Mouse (Mus musculus) cortical plate, adult 2 months (tissue): Measurements from ENCODE around the gene Gm7271. TPM values are rescaled to one million over a fixed set of nuclear protein-coding genes. Genes with fewer than 3 reads are reported as not detected.

Experiments used
- H3K27ac ChIP-seq: fragments of 200-500 bp; 2 replicates; pipeline ENCODE4 v1.5.1; 2012; ENCODE audit warnings: low read length, control low read depth, inconsistent platforms; ENCODE audit not compliant: insufficient read depth
- H3K4me1 ChIP-seq: fragments of 200-500 bp; 2 replicates; pipeline ENCODE4 v1.6.1; 2011; ENCODE audit warnings: low read length; ENCODE audit not compliant: control insufficient read depth, insufficient read depth
- H3K4me3 ChIP-seq: fragments of 200-500 bp; 2 replicates; pipeline ENCODE4 v1.5.1; 2011; ENCODE audit warnings: mild to moderate bottlenecking, low read length, control low read depth; ENCODE audit not compliant: insufficient read depth
- CTCF ChIP-seq: fragments of 200-500 bp; IDR thresholded peaks from 2 replicates; pipeline ENCODE4 v1.5.1; 2011; ENCODE audit warnings: mild to moderate bottlenecking, control low read depth, low read length; ENCODE audit not compliant: insufficient read depth; ENCODE audit errors: extremely low read depth
- POLR2A ChIP-seq: fragments of 200-500 bp; IDR thresholded peaks from 2 replicates; pipeline ENCODE4 v1.6.1; 2011; ENCODE audit warnings: mild to moderate bottlenecking, low read length, control low read depth; ENCODE audit not compliant: insufficient read depth; ENCODE audit errors: extremely low read depth
- polyA plus RNA-seq: library from polyadenylated mRNA; depleted of rRNA; stranded (reverse); fragments of >200 nt; gene quantifications from 2 replicates; pipeline ENCODE4 v1.2.3, GENCODE M21; 2012; rRNA removed

Gm7271 gene
- polyA plus RNA-seq = 0.44 and 0.47 TPM in 2 replicates

- TF ChIP-seq CTCF = no peak
- no peak for TF ChIP-seq POLR2A
- Histone ChIP-seq H3K4me1 (no peaks in the 10 kb centered on the region), H3K4me3 (no peak within 1 kb of the TSS), H3K27ac (no peak within 1 kb of the TSS)
Measured at GRCm38 (mm10) chr5:76483811-76484210, at the start of gene Gm7271. TSS of gene Gm7271 (plus strand) at chr5:76484040.

- H3K27ac ChIP-seq = no peak overlapping the region
- no peak overlapping the region for H3K4me3 ChIP-seq
- H3K4me1 ChIP-seq = no peaks in the 10 kb centered on the region
- TF ChIP-seq CTCF = no peak
- no peak for TF ChIP-seq POLR2A
Measured at GRCm38 (mm10) chr5:76437100-76437499, 46.7 kb upstream of the Gm7271 start.

GRCm38 (mm10) chr5:76437696-76438095 is 46.1 kb upstream of the Gm7271 start:
- TF ChIP-seq POLR2A = no peak
- TF ChIP-seq CTCF = no peak
- Histone ChIP-seq H3K4me3 (no peak overlapping the region), H3K27ac (no peak overlapping the region), H3K4me1 (no peaks in the 10 kb centered on the region)

- TF ChIP-seq POLR2A (no peak), CTCF (no peak)
- Histone ChIP-seq H3K27ac (no peak overlapping the region), H3K4me1 (no peaks in the 10 kb centered on the region), H3K4me3 (no peak overlapping the region)
Measured at GRCm38 (mm10) chr5:76441431-76441830, 42.4 kb upstream of the Gm7271 start.

GRCm38 (mm10) chr5:76474931-76475330 is 8.9 kb upstream of the Gm7271 start:
- TF ChIP-seq CTCF = no peak
- no peak for TF ChIP-seq POLR2A
- H3K4me1 ChIP-seq = no peaks in the 10 kb centered on the region
- no peak overlapping the region for H3K4me3 ChIP-seq
- H3K27ac ChIP-seq = no peak overlapping the region

GRCm38 (mm10) chr5:76476873-76477272 is 7.0 kb upstream of the Gm7271 start:
- no peak for TF ChIP-seq POLR2A
- no peak for TF ChIP-seq CTCF

GRCm38 (mm10) chr5:76477764-76478163 is 6.1 kb upstream of the Gm7271 start:
- no peaks in the 10 kb centered on the region for H3K4me1 ChIP-seq
- no peak overlapping the region for H3K4me3 ChIP-seq
- no peak overlapping the region for H3K27ac ChIP-seq
- TF ChIP-seq POLR2A = no peak
- no peak for TF ChIP-seq CTCF

More at GRCm38 (mm10) chr5:76476873-76477272, 7.0 kb upstream of the Gm7271 start:
- H3K4me3 ChIP-seq = no peak overlapping the region
- no peaks in the 10 kb centered on the region for H3K4me1 ChIP-seq
- H3K27ac ChIP-seq = no peak overlapping the region

- no peak overlapping the region for H3K27ac ChIP-seq
- TF ChIP-seq POLR2A (no peak), CTCF (no peak)
- H3K4me3 ChIP-seq = no peak overlapping the region
- H3K4me1 ChIP-seq = no peaks in the 10 kb centered on the region
Measured at GRCm38 (mm10) chr5:76495126-76495525, 11.3 kb downstream of the Gm7271 start.

GRCm38 (mm10) chr5:76522446-76522845 is 38.6 kb downstream of the Gm7271 start:
- no peak for TF ChIP-seq CTCF
- TF ChIP-seq POLR2A = no peak
- H3K27ac ChIP-seq = no peak overlapping the region
- no peak overlapping the region for H3K4me3 ChIP-seq
- no peaks in the 10 kb centered on the region for H3K4me1 ChIP-seq

GRCm38 (mm10) chr5:76524623-76525022 is 40.8 kb downstream of the Gm7271 start:
- TF ChIP-seq CTCF (no peak), POLR2A (no peak)
- H3K4me3 ChIP-seq = no peak overlapping the region

More at GRCm38 (mm10) chr5:76524623-76525022, 40.8 kb downstream of the Gm7271 start:
- Histone ChIP-seq H3K27ac (no peak overlapping the region), H3K4me1 (no peaks in the 10 kb centered on the region)
